Mouse (Mus musculus): ENCODE results near the gene Gpr161.

- no peak for TF ChIP-seq CTCF (IDR thresholded peaks at IDR 0.05; ENCODE audit: low read depth)
- no peak for TF ChIP-seq EP300 (IDR thresholded peaks at IDR 0.05; ENCODE audit: low read depth)
These were observed 7.0 kb downstream of the Gpr161 start for GRCm38 (mm10) chr1:165302455-165303208.

All from liver, embryonic 14.5 days (tissue).